Mouse (Mus musculus): ENCODE data around the gene Slc47a2. TPM values are rescaled to one million over a fixed set of nuclear protein-coding genes. Genes with fewer than 3 reads are reported as not detected.

Gene Slc47a2
- polyA plus RNA-seq, 1 experiment from 2014 or later: not detected

GRCm38 (mm10) chr11:61252807-61253206 lies 89.9 kb downstream of the Slc47a2 start:
- peaks cover 44% of the 10 kb centered on the region for H3K36me3 ChIP-seq (ENCODE audit: control insufficient read depth, insufficient read depth, low read length)
- H3K9ac ChIP-seq (replicated peaks; ENCODE audit: low read depth, low read length): no peak overlapping the region
- no peaks in the 10 kb centered on the region for H3K27me3 ChIP-seq (ENCODE audit: control insufficient read depth, insufficient read depth, low read length)
- H3K4me1 ChIP-seq (ENCODE audit: control insufficient read depth, insufficient read depth, low read length): no peaks in the 10 kb centered on the region
- H3K4me3 ChIP-seq (ENCODE audit: low read depth, low read length): no peak overlapping the region
- H3K4me2 ChIP-seq (replicated peaks; ENCODE audit: low read depth, low read length): no peak overlapping the region
- 91% methylated on average over 12 of the region's 12 CpGs for WGBS
- ATAC-seq (ENCODE audit: insufficient number of reproducible peaks, insufficient read depth, low FRiP score, low read depth): no peak
- H3K27ac ChIP-seq (ENCODE audit: low read length): no peak overlapping the region
- no peaks in the 10 kb centered on the region for H3K9me3 ChIP-seq (ENCODE audit: control insufficient read depth, low read depth, low read length)

- 85% methylated on average over 10 of the region's 10 CpGs for WGBS
These were observed 90.9 kb downstream of the Slc47a2 start for GRCm38 (mm10) chr11:61251741-61252140.

More at GRCm38 (mm10) chr11:61251741-61252140, 90.9 kb downstream of the Slc47a2 start:
- Histone ChIP-seq H3K4me1 (ENCODE audit: control insufficient read depth, insufficient read depth, low read length) (no peaks in the 10 kb centered on the region), H3K36me3 (ENCODE audit: control insufficient read depth, insufficient read depth, low read length) (peaks cover 42% of the 10 kb centered on the region), H3K27ac (ENCODE audit: low read length) (no peak overlapping the region), H3K4me3 (ENCODE audit: low read depth, low read length) (no peak overlapping the region), H3K4me2 (replicated peaks; ENCODE audit: low read depth, low read length) (no peak overlapping the region), H3K27me3 (ENCODE audit: control insufficient read depth, insufficient read depth, low read length) (no peaks in the 10 kb centered on the region), H3K9ac (replicated peaks; ENCODE audit: low read depth, low read length) (no peak overlapping the region), H3K9me3 (ENCODE audit: control insufficient read depth, low read depth, low read length) (no peaks in the 10 kb centered on the region)
- no peak for ATAC-seq (ENCODE audit: insufficient number of reproducible peaks, insufficient read depth, low FRiP score, low read depth)

Other genes with a start within 250 kb of the Slc47a2 start
- gene Tnfrsf13b, start 216.1 kb downstream of the Slc47a2 start, polyA plus RNA-seq (2014; fragmentation: Nextera tagmentation; extraction: Ambion mirVana): 1.8 and 2.6 TPM in 2 replicates
- gene Usp22, start 167.8 kb downstream of the Slc47a2 start, polyA plus RNA-seq (2014; fragmentation: Nextera tagmentation; extraction: Ambion mirVana): 161 and 164 TPM in 2 replicates
- gene Aldh3a1, start 135.3 kb downstream of the Slc47a2 start, polyA plus RNA-seq (2014; fragmentation: Nextera tagmentation; extraction: Ambion mirVana): not detected in 2 replicates
- gene Aldh3a2, start 75.4 kb downstream of the Slc47a2 start, polyA plus RNA-seq (2014; fragmentation: Nextera tagmentation; extraction: Ambion mirVana): 47.5 and 53.0 TPM in 2 replicates
- gene Slc47a1, start 35.5 kb upstream of the Slc47a2 start, polyA plus RNA-seq (2014; fragmentation: Nextera tagmentation; extraction: Ambion mirVana): 0.20 and 0.34 TPM in 2 replicates
- gene Rnf112, start 111.3 kb upstream of the Slc47a2 start, polyA plus RNA-seq (2014; fragmentation: Nextera tagmentation; extraction: Ambion mirVana): 1.4 and 1.6 TPM in 2 replicates
- gene Mfap4, start 142.6 kb upstream of the Slc47a2 start, polyA plus RNA-seq (2014; fragmentation: Nextera tagmentation; extraction: Ambion mirVana): 367 and 408 TPM in 2 replicates
- gene Mapk7, start 151.5 kb upstream of the Slc47a2 start, polyA plus RNA-seq (2014; fragmentation: Nextera tagmentation; extraction: Ambion mirVana): 47.4 and 47.7 TPM in 2 replicates
- gene B9d1, start 162.3 kb upstream of the Slc47a2 start, polyA plus RNA-seq (2014; fragmentation: Nextera tagmentation; extraction: Ambion mirVana): 29.6 and 43.7 TPM in 2 replicates
- 28.7 and 32.6 TPM in 2 replicates for gene Epn2, start 236.8 kb upstream of the Slc47a2 start, polyA plus RNA-seq (2014; fragmentation: Nextera tagmentation; extraction: Ambion mirVana)

All from stomach, embryonic 14.5 days (tissue).